Mouse (Mus musculus): ENCODE data around the gene Spred3.

GRCm38 (mm10) chr7:29214846-29215245, 44.6 kb upstream of the Spred3 start:
- TF ChIP-seq CTCF (IDR thresholded peaks at IDR 0.05; ENCODE audit: low read depth) (no peak), EP300 (IDR thresholded peaks at IDR 0.05; ENCODE audit: low read depth) (no peak)
